Mouse (Mus musculus) bone marrow, adult 2 months (tissue): Measurements from ENCODE around the gene Tpx2.

Experiments
- CTCF ChIP-seq: fragments of 200-500 bp; IDR thresholded peaks from 2 replicates; pipeline ENCODE4 v1.5.1; 2011; ENCODE audit warnings: low read length, control low read depth; ENCODE audit not compliant: control insufficient read depth, insufficient read depth
- POLR2A ChIP-seq: fragments of 200-500 bp; IDR thresholded peaks from 2 replicates; pipeline ENCODE4 v1.6.1; 2011; ENCODE audit warnings: low read depth, mild to moderate bottlenecking, control low read depth, low read length, borderline replicate concordance; ENCODE audit not compliant: control insufficient read depth

DNA sequence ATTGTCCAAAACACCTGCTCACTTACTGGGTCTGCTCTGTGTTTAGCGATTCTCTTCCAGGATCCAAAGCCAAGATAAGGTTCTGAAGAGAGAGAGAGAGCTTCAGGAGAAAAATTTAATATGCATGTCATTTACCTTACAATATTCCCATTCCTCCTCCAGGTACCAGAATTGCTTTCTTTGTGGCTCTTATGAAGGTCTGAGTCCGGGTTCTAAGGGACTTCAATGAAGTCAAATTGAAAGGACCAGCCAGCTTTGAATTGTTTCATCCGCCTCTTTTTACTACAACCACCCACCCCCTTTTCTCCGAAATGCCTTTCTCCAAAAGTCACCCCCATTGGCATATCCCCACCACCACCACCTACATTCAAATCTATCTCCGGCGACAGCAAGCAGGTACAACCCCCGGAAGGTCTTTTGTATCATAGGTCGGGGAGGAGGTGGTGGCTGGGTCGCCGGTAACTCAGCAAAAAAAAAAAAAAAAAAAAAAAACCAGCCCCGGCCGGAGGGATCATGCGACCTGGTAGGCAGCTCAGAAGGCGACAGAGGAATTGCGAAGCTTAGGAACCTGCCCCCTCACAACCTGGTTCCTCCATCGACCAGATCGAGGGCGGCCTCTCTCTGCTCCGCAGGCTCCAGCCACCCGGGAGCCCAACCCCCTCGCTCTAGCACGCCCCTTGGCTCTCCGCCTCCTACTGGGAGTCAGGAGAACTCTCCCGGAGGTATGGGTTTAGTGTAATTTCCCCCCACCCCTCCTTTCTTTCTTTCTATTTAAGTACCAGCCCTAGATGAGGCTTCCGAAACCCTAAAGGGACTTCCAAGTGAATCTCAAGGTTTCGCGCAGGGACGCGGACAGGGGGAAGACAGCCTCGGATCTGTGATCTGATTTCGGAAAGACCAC lies 17.5 kb upstream of the Tpx2 start:
- TF ChIP-seq CTCF (peak; percentile 57; the same call in 1 of the 2 replicates), POLR2A (peak; percentile 58; the same call in 1 of the 2 replicates)
